Mouse (Mus musculus) kidney, embryonic 15.5 days (tissue): ENCODE results near the gene Por. TPM values are rescaled to one million over a fixed set of nuclear protein-coding genes. Genes with fewer than 3 reads are reported as not detected.

Source experiments
- ATAC-seq: fragments of 200-750 bp; cut with Nextera tagmentation; replicated peaks from 2 replicates; pipeline ENCODE4 v1.8.0; 2017; ENCODE audit warnings: moderate TSS enrichment; ENCODE audit not compliant: low FRiP score
- H3K27ac ChIP-seq: fragments of 300-500 bp; sonication (generic); 2 replicates; pipeline ENCODE4 v1.5.1; 2015; ENCODE audit warnings: mild to moderate bottlenecking, inconsistent platforms
- H3K27me3 ChIP-seq: fragments of 300-500 bp; sonication (generic); 2 replicates; pipeline ENCODE4 v1.6.1; 2015; ENCODE audit warnings: inconsistent platforms
- H3K36me3 ChIP-seq: fragments of 300-500 bp; sonication (generic); 2 replicates; pipeline ENCODE4 v1.6.1; 2015; ENCODE audit warnings: inconsistent platforms
- H3K4me1 ChIP-seq: fragments of 300-500 bp; sonication (generic); 2 replicates; pipeline ENCODE4 v1.6.1; 2015; ENCODE audit warnings: inconsistent platforms
- H3K4me2 ChIP-seq: fragments of 300-500 bp; sonication (generic); 2 replicates; pipeline ENCODE4 v1.6.1; 2015; ENCODE audit warnings: moderate library complexity, mild to moderate bottlenecking, inconsistent platforms
- H3K4me3 ChIP-seq: fragments of 300-500 bp; sonication (generic); replicated peaks from 2 replicates; pipeline ENCODE4 v1.5.1; 2015; ENCODE audit warnings: mild to moderate bottlenecking, inconsistent platforms
- H3K9ac ChIP-seq: fragments of 300-500 bp; sonication (generic); 2 replicates; pipeline ENCODE4 v1.6.1; 2015; ENCODE audit warnings: mild to moderate bottlenecking, inconsistent platforms
- H3K9me3 ChIP-seq: fragments of 300-500 bp; sonication (generic); replicated peaks from 2 replicates; pipeline ENCODE4 v1.6.1; 2016; ENCODE audit warnings: inconsistent platforms
- WGBS: fragments of 180-500 bp; shearing (Covaris S2); methylation state at CpG from one replicate; pipeline ENCODE4 v1.1.7; 2015; ENCODE audit warnings: mixed read lengths; 5-methylcytosine and 5-hydroxymethylcytosine counted together
- polyA plus RNA-seq: library from polyadenylated mRNA; unstranded; fragments of >200 nt; fragmentation: Nextera tagmentation; extraction: Ambion mirVana; gene quantifications from 2 replicates; pipeline ENCODE4 v1.2.1, GENCODE M21; 2015

Por gene
- polyA plus RNA-seq, 1 experiment from 2014 or later = 89.0 TPM

- H3K36me3 ChIP-seq = peaks cover 46% of the 10 kb centered on the region
- ATAC-seq = 0 out of 2 replicates have a peak, but pooled peaks have one; percentile 43
- H3K9ac ChIP-seq = no peak overlapping the region
- WGBS = 83% methylated on average over 10 of the region's 10 CpGs
- H3K9me3 ChIP-seq = no peaks in the 10 kb centered on the region
- no peak overlapping the region for H3K4me2 ChIP-seq
- H3K4me3 ChIP-seq = no peak overlapping the region
- no peaks in the 10 kb centered on the region for H3K27me3 ChIP-seq
- no peak overlapping the region for H3K27ac ChIP-seq
- H3K4me1 ChIP-seq = no peaks in the 10 kb centered on the region
Observed at GRCm38 (mm10) chr5:135642686-135643551, 26.9 kb upstream of the Por start.

GRCm38 (mm10) chr5:135643552-135643842, 26.3 kb upstream of the Por start:
- ATAC-seq = no peak
- Histone ChIP-seq H3K27ac (no peak overlapping the region), H3K27me3 (no peaks in the 10 kb centered on the region), H3K36me3 (peaks cover 41% of the 10 kb centered on the region), H3K4me3 (no peak overlapping the region), H3K4me1 (no peaks in the 10 kb centered on the region), H3K4me2 (no peak overlapping the region), H3K9ac (no peak overlapping the region), H3K9me3 (no peaks in the 10 kb centered on the region)
- 94% methylated on average over 1 of the region's 1 CpGs for WGBS

- Histone ChIP-seq H3K9ac (no peak overlapping the region), H3K27ac (no peak overlapping the region), H3K27me3 (no peaks in the 10 kb centered on the region), H3K36me3 (peaks cover 37% of the 10 kb centered on the region), H3K4me3 (no peak overlapping the region), H3K4me2 (no peak overlapping the region), H3K9me3 (no peaks in the 10 kb centered on the region), H3K4me1 (no peaks in the 10 kb centered on the region)
- 94% methylated on average over 8 of the region's 8 CpGs for WGBS
- no peak for ATAC-seq
Observed at GRCm38 (mm10) chr5:135643869-135644268, 26.0 kb upstream of the Por start.

- Histone ChIP-seq H3K27me3 (no peaks in the 10 kb centered on the region), H3K36me3 (peaks cover 23% of the 10 kb centered on the region), H3K4me1 (no peaks in the 10 kb centered on the region), H3K9ac (no peak overlapping the region), H3K9me3 (no peaks in the 10 kb centered on the region), H3K27ac (no peak overlapping the region), H3K4me3 (no peak overlapping the region), H3K4me2 (no peak overlapping the region)
- 78% methylated on average over 5 of the region's 5 CpGs for WGBS
- no peak for ATAC-seq
Observed at GRCm38 (mm10) chr5:135645330-135645729, 24.5 kb upstream of the Por start.

GRCm38 (mm10) chr5:135646038-135646437, 23.8 kb upstream of the Por start:
- H3K4me1 ChIP-seq = no peaks in the 10 kb centered on the region
- no peaks in the 10 kb centered on the region for H3K9me3 ChIP-seq
- no peak overlapping the region for H3K9ac ChIP-seq
- no peak overlapping the region for H3K27ac ChIP-seq
- H3K4me2 ChIP-seq = no peak overlapping the region
- H3K36me3 ChIP-seq = peaks cover 20% of the 10 kb centered on the region; the same call in 1 of the 2 replicates
- ATAC-seq = no peak
- no peak overlapping the region for H3K4me3 ChIP-seq
- no peaks in the 10 kb centered on the region for H3K27me3 ChIP-seq
- WGBS = 59% methylated on average over 6 of the region's 6 CpGs

- Histone ChIP-seq H3K4me3 (no peak overlapping the region), H3K9me3 (no peaks in the 10 kb centered on the region), H3K36me3 (peaks cover 3% of the 10 kb centered on the region; the same call in 1 of the 2 replicates), H3K4me2 (no peak overlapping the region), H3K4me1 (0 out of 2 replicates have a peak, but pooled peaks cover 7% of the 10 kb centered on the region), H3K27me3 (no peaks in the 10 kb centered on the region), H3K9ac (no peak overlapping the region), H3K27ac (no peak overlapping the region)
- no peak for ATAC-seq
- WGBS = 77% methylated on average over 9 of the region's 9 CpGs
Observed at GRCm38 (mm10) chr5:135648461-135649308, 21.1 kb upstream of the Por start.

GRCm38 (mm10) chr5:135649309-135649633, 20.6 kb upstream of the Por start:
- H3K4me3 ChIP-seq = no peak overlapping the region
- H3K4me1 ChIP-seq = 0 out of 2 replicates have a peak, but pooled peaks cover 7% of the 10 kb centered on the region
- H3K9me3 ChIP-seq = no peaks in the 10 kb centered on the region
- no peaks in the 10 kb centered on the region for H3K36me3 ChIP-seq
- no peaks in the 10 kb centered on the region for H3K27me3 ChIP-seq
- 95% methylated on average over 1 of the region's 1 CpGs for WGBS
- ATAC-seq = no peak
- H3K27ac ChIP-seq = no peak overlapping the region
- no peak overlapping the region for H3K4me2 ChIP-seq
- H3K9ac ChIP-seq = no peak overlapping the region

GRCm38 (mm10) chr5:135651536-135651935, 18.3 kb upstream of the Por start:
- Histone ChIP-seq H3K27me3 (no peaks in the 10 kb centered on the region), H3K9me3 (no peaks in the 10 kb centered on the region), H3K9ac (no peak overlapping the region), H3K27ac (no peak overlapping the region), H3K4me2 (no peak overlapping the region), H3K36me3 (no peaks in the 10 kb centered on the region), H3K4me3 (no peak overlapping the region), H3K4me1 (0 out of 2 replicates have a peak, but pooled peaks cover 7% of the 10 kb centered on the region)
- 0 out of 2 replicates have a peak, but pooled peaks have one; percentile 25 for ATAC-seq
- 81% methylated on average over 3 of the region's 3 CpGs for WGBS

- Histone ChIP-seq H3K4me2 (no peak overlapping the region), H3K27me3 (no peaks in the 10 kb centered on the region), H3K9ac (no peak overlapping the region), H3K36me3 (no peaks in the 10 kb centered on the region), H3K4me1 (0 out of 2 replicates have a peak, but pooled peaks cover 7% of the 10 kb centered on the region), H3K9me3 (no peaks in the 10 kb centered on the region), H3K4me3 (no peak overlapping the region), H3K27ac (0 out of 2 replicates have a peak overlapping the region, but pooled peaks have one; percentile 6)
- 31% methylated on average over 2 of the region's 2 CpGs for WGBS
- ATAC-seq = 0 out of 2 replicates have a peak, but pooled peaks have one; percentile 36
Observed at GRCm38 (mm10) chr5:135653209-135653608, 16.6 kb upstream of the Por start.

GRCm38 (mm10) chr5:135656046-135656445, 13.8 kb upstream of the Por start:
- Histone ChIP-seq H3K27ac (no peak overlapping the region), H3K36me3 (no peaks in the 10 kb centered on the region), H3K4me3 (no peak overlapping the region), H3K4me1 (0 out of 2 replicates have a peak, but pooled peaks cover 7% of the 10 kb centered on the region), H3K4me2 (no peak overlapping the region), H3K9me3 (no peaks in the 10 kb centered on the region), H3K27me3 (no peaks in the 10 kb centered on the region), H3K9ac (no peak overlapping the region)
- WGBS = 76% methylated on average over 5 of the region's 5 CpGs
- ATAC-seq = no peak

GRCm38 (mm10) chr5:135657128-135657527, 12.7 kb upstream of the Por start:
- Histone ChIP-seq H3K4me2 (no peak overlapping the region), H3K4me1 (0 out of 2 replicates have a peak, but pooled peaks cover 7% of the 10 kb centered on the region), H3K4me3 (no peak overlapping the region), H3K36me3 (no peaks in the 10 kb centered on the region), H3K27me3 (no peaks in the 10 kb centered on the region), H3K9me3 (no peaks in the 10 kb centered on the region), H3K27ac (no peak overlapping the region), H3K9ac (no peak overlapping the region)
- no peak for ATAC-seq
- whole genome bisulfite sequencing = 86% methylated on average over 5 of the region's 5 CpGs
